Mouse (Mus musculus) midbrain, embryonic 12.5 days (tissue): Measurements from ENCODE around the gene Clgn. TPM values are rescaled to one million over a fixed set of nuclear protein-coding genes. Genes with fewer than 3 reads are reported as not detected.

ENCODE experiments used
- ATAC-seq: fragments of 200-750 bp; cut with Nextera tagmentation; 2 replicates; pipeline ENCODE4 v1.8.0; 2017; ENCODE audit warnings: low read depth, moderate TSS enrichment, moderate library complexity; ENCODE audit not compliant: low FRiP score
- H3K27ac ChIP-seq: fragments of 300-500 bp; sonication (generic); replicated peaks from 2 replicates; pipeline ENCODE4 v1.5.1; 2016; ENCODE audit warnings: mild to moderate bottlenecking
- H3K27me3 ChIP-seq: fragments of 300-500 bp; sonication (generic); 2 replicates; pipeline ENCODE4 v1.6.1; 2016; ENCODE audit warnings: mild to moderate bottlenecking
- H3K36me3 ChIP-seq: fragments of 300-500 bp; sonication (generic); 2 replicates; pipeline ENCODE4 v1.6.1; 2016
- H3K4me1 ChIP-seq: fragments of 300-500 bp; sonication (generic); 2 replicates; pipeline ENCODE4 v1.6.1; 2016
- H3K4me2 ChIP-seq: fragments of 300-500 bp; sonication (generic); replicated peaks from 2 replicates; pipeline ENCODE4 v1.6.1; 2016; ENCODE audit warnings: mild to moderate bottlenecking, moderate library complexity
- H3K4me3 ChIP-seq: fragments of 300-500 bp; sonication (generic); 2 replicates; pipeline ENCODE4 v1.5.1; 2016; ENCODE audit warnings: mild to moderate bottlenecking
- H3K9ac ChIP-seq: fragments of 300-500 bp; sonication (generic); replicated peaks from 2 replicates; pipeline ENCODE4 v1.6.1; 2016; ENCODE audit warnings: mild to moderate bottlenecking, moderate library complexity
- H3K9me3 ChIP-seq: fragments of 300-500 bp; sonication (generic); 2 replicates; pipeline ENCODE4 v1.6.1; 2016; ENCODE audit warnings: mild to moderate bottlenecking
- WGBS: fragments of 180-500 bp; shearing (Covaris S2); methylation state at CpG from one replicate; pipeline ENCODE4 v1.1.7; 2016; 5-methylcytosine and 5-hydroxymethylcytosine counted together
- polyA plus RNA-seq: library from polyadenylated mRNA; unstranded; fragments of >200 nt; fragmentation: Nextera tagmentation; extraction: Ambion mirVana; gene quantifications from 2 replicates; pipeline ENCODE4 v1.2.1, GENCODE M21; 2016

The Clgn gene
- polyA plus RNA-seq, 1 experiment from 2014 or later, result 5.9 TPM

GRCm38 (mm10) chr8:83459606-83460005, 69.9 kb downstream of the Clgn start:
- ATAC-seq, result no peak
- no peak overlapping the region for H3K27ac ChIP-seq
- H3K9me3 ChIP-seq, result no peaks in the 10 kb centered on the region
- H3K4me2 ChIP-seq, result no peak overlapping the region
- 65% methylated on average over 3 of the region's 3 CpGs for WGBS
- H3K9ac ChIP-seq, result no peak overlapping the region
- H3K4me1 ChIP-seq, result no peaks in the 10 kb centered on the region
- H3K27me3 ChIP-seq, result no peaks in the 10 kb centered on the region
- H3K36me3 ChIP-seq, result no peaks in the 10 kb centered on the region
- no peak overlapping the region for H3K4me3 ChIP-seq

Other genes starting within 250 kb of the Clgn start
- gene Tbc1d9, start 224.5 kb upstream of the Clgn start, polyA plus RNA-seq, result 12.3 and 14.3 TPM in 2 replicates
- gene Gm10645, start 223.7 kb upstream of the Clgn start, polyA plus RNA-seq, result 6.5 and 7.0 TPM in 2 replicates
- not detected in 2 replicates for gene Ucp1, start 99.5 kb upstream of the Clgn start, polyA plus RNA-seq
- 30.9 and 34.3 TPM in 2 replicates for gene Elmod2, start 57.4 kb upstream of the Clgn start, polyA plus RNA-seq
- gene Mgat4d, start 41.4 kb upstream of the Clgn start, polyA plus RNA-seq, result not detected in 2 replicates
- 171 and 182 TPM in 2 replicates for gene Scoc, start 68.5 kb downstream of the Clgn start, polyA plus RNA-seq
- not detected in 2 replicates for gene Olfr370, start 145.9 kb downstream of the Clgn start, polyA plus RNA-seq
- gene Ndufb7, start 176.8 kb downstream of the Clgn start, polyA plus RNA-seq, result 329 and 353 TPM in 2 replicates
- gene Tecr, start 218.1 kb downstream of the Clgn start, polyA plus RNA-seq, result 600 and 631 TPM in 2 replicates
- gene Dnajb1, start 218.3 kb downstream of the Clgn start, polyA plus RNA-seq, result 66.4 and 67.7 TPM in 2 replicates